Mouse (Mus musculus): ENCODE measurements around the gene Fubp1.

GRCm38 (mm10) chr3:152183522-152183921 lies 26.7 kb upstream of the Fubp1 start:
- TF ChIP-seq CTCF (IDR thresholded peaks at IDR 0.05 in 2 of 3, conservative IDR thresholded peaks at IDR 0.05 in 1 of 3; ENCODE audit: control insufficient read depth in 1 of 3, insufficient read depth in 1 of 3, low read depth in 2 of 3, low read length in 3 of 3, poor library complexity in 1 of 3, severe bottlenecking in 1 of 3): no peak
- no peak for TF ChIP-seq USF1 (IDR thresholded peaks at IDR 0.05; ENCODE audit: low read depth, low read length)
- TF ChIP-seq ZKSCAN1 (IDR thresholded peaks at IDR 0.05; ENCODE audit: low read depth, low read length): no peak
- no peak for TF ChIP-seq POLR2A (IDR thresholded peaks at IDR 0.05; ENCODE audit: control insufficient read depth in 1 of 2, insufficient read depth in 1 of 2, low read depth in 1 of 2, low read length in 2 of 2, poor library complexity in 1 of 2)
- TF ChIP-seq NRF1 (IDR thresholded peaks at IDR 0.05; ENCODE audit: insufficient read depth, low read depth, low read length, poor library complexity, severe bottlenecking): no peak
- no peak for TF ChIP-seq NELFE (IDR thresholded peaks at IDR 0.05; ENCODE audit: low read depth, low read length)

All from MEL (cell line).